Mouse (Mus musculus) erythroblast, embryonic 14.5 days (primary cell): ENCODE data around the gene Lrrc17.

Source experiments
- GATA1 ChIP-seq: IDR thresholded peaks from 2 replicates; pipeline ENCODE4 v1.6.1; 2012; ENCODE audit warnings: low read length, inconsistent platforms, mixed read lengths
- TAL1 ChIP-seq: IDR thresholded peaks from 3 replicates; pipeline ENCODE4 v1.6.1; 2012; ENCODE audit warnings: low read length, inconsistent platforms, mixed read lengths

GRCm38 (mm10) chr5:21554732-21555131 is 11.4 kb downstream of the Lrrc17 start:
- TF ChIP-seq GATA1 (no peak), TAL1 (no peak)
